Mouse (Mus musculus): ENCODE measurements at regions not wholly inside any gene's neighbourhood (a gene's known extent, or its start where the extent isn't known, plus 50 kb on each side); places are given as distances from the start of the nearest gene placed in this dataset.

GRCm38 (mm10) chr12:104567622-104568021 lies 94.5 kb upstream of the Gsc start:
- DNase-seq (ENCODE audit: low spot score) = no peak

- no peak for DNase-seq (ENCODE audit: low spot score)
Observed at GRCm38 (mm10) chr12:104562961-104563360, 89.8 kb upstream of the Gsc start.

GRCm38 (mm10) chr12:104560934-104561565 lies 87.9 kb upstream of the Gsc start:
- no peak for DNase-seq (ENCODE audit: low spot score)

GRCm38 (mm10) chr12:104557761-104558160 lies 84.6 kb upstream of the Gsc start:
- no peak for DNase-seq (ENCODE audit: low spot score)

GRCm38 (mm10) chr12:104557307-104557706 lies 84.2 kb upstream of the Gsc start:
- no peak for DNase-seq (ENCODE audit: low spot score)

- DNase-seq (ENCODE audit: low spot score) = no peak
Observed at GRCm38 (mm10) chr12:104548586-104548985, 75.5 kb upstream of the Gsc start.

- no peak for DNase-seq (ENCODE audit: low spot score)
Observed at GRCm38 (mm10) chr12:104547561-104547960, 74.4 kb upstream of the Gsc start.

- no peak for DNase-seq (ENCODE audit: low spot score)
Observed at GRCm38 (mm10) chr12:104545993-104546769, 73.1 kb upstream of the Gsc start.

- DNase-seq (ENCODE audit: low spot score) = no peak
Observed at GRCm38 (mm10) chr12:104539911-104540310, 66.8 kb upstream of the Gsc start.

GRCm38 (mm10) chr12:104538436-104538835 lies 65.3 kb upstream of the Gsc start:
- DNase-seq (ENCODE audit: low spot score) = no peak

- DNase-seq (ENCODE audit: low spot score) = no peak
Observed at GRCm38 (mm10) chr12:104531512-104532447, 58.6 kb upstream of the Gsc start.

- no peak for DNase-seq (ENCODE audit: low spot score)
Observed at GRCm38 (mm10) chr12:104530586-104530985, 57.5 kb upstream of the Gsc start.

Measured in urinary bladder, adult 2 months (tissue).